Mouse (Mus musculus): ENCODE data around the gene Gatd1. TPM values are rescaled to one million over a fixed set of nuclear protein-coding genes. Genes with fewer than 3 reads are reported as not detected.
"Not testable (repeated sequence)": the region's sequence is repeated elsewhere in the genome, so short reads cannot be mapped to it uniquely, and the experiment has no call there.

Gatd1 gene
- polyA plus RNA-seq, 2 experiments from 2014 or later: 106 to 109 TPM

GRCm38 (mm10) chr7:141426948-141427730 is 13.2 kb upstream of the Gatd1 start:
- ATAC-seq: no peak

GRCm38 (mm10) chr7:141423811-141424210 is 9.9 kb upstream of the Gatd1 start:
- no peak for ATAC-seq

- ATAC-seq: no peak
Observed at GRCm38 (mm10) chr7:141420030-141420702, 6.2 kb upstream of the Gatd1 start.

GRCm38 (mm10) chr7:141418970-141419369 is 5.0 kb upstream of the Gatd1 start:
- ATAC-seq: no peak

DNA sequence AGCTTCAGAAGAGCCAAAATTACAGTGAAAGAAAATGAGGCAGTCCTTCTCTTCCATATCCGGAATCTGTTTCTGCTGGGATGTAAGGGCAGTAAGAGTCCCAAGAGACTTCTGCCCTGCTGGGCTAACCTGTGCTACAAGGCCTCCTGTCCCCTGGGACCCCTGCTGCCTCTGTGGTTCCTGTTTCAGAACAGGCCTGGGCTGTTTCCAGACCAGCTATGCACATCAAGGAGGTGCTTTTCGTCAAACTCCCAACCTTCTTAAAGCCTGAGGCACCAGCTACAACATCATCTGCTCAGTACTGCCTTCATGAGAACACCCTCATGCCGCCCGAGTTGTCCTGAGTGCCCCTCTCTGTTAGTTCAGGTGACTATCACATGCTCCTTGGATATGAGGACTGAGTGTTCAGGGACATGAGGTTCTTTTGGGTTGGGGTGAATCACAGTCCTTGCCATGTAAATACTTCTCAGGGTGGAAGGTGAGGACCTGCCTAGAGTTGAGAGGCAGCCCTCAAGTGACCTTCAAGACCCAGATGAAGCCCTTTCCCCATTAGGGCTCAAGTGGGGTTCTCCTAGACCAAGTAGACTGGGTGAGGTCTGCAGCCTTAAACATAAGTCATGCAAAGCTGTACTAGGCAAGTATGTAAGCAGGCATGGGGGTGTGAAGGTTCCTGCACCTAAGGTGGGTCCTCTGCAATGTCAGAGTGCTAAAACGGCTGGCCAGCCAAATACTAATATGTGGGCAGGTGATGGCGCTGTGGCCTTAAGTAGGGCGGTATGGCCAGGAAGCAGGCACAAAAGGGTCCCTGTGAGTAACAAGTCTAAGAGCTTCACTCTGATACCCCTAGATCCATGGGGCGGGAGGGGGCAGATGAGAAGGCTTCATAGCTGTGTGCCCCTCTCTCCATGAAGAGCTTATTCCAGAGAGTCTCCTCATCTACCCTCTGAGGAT is 4.1 kb upstream of the Gatd1 start:
- no peak for ATAC-seq

DNA sequence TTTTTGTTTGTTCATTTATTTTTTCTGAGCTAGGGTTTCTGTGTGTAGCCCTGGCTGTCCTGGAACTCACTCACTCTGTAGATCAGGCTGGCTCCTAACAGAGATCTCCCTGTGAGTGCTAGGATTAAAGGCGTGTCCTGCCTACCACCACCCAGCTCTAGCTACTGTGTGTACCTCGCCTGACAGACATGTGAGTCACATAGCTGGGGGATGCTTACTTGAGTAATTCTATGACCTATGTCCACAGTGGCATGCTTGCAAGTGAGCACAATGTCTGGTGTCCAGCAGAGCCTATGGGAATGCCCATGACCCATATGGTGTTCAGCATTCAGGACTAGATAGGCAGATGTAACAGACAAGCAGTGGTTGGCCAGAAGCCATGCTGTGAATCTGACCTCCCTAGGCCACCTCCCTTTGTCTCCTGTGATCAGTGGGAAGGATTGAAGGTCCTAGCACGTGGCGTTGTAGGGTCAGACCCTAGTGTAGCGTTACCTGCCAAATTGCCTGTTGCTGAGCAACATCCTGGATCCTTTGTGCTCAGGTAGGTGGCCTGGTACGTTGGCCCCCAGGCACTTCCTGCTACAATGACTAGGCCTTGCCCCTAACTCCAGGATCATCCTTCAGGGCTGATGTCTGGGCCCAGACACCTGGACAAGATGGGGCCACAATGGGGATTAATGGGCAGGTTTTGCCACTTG is 2.4 kb upstream of the Gatd1 start:
- no peak for ATAC-seq

DNA sequence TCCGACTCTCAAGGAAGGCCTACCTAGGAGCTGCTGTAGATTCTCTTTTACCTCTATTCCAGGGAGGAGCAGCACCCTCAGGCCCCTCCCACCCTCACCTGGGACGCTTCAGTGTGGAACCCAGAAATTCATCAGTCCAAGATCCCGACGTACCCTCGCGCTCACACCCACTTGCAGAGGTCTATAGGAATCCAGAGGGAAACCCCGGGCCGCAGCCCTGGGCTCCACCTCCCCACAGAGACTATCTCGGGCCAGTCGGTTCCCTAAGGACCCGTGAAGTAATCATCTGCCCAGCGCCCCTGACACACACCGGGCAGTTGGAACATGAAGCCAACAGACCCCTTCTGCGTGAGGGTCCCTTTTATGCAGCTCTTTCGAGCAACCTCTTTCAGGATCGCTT is 605 bp downstream of the Gatd1 start:
- no peak for ATAC-seq

- no peak for ATAC-seq
Observed at GRCm38 (mm10) chr7:141411667-141412066, 2.3 kb downstream of the Gatd1 start.

GRCm38 (mm10) chr7:141410631-141411030 is 3.3 kb downstream of the Gatd1 start:
- no peak for ATAC-seq

DNA sequence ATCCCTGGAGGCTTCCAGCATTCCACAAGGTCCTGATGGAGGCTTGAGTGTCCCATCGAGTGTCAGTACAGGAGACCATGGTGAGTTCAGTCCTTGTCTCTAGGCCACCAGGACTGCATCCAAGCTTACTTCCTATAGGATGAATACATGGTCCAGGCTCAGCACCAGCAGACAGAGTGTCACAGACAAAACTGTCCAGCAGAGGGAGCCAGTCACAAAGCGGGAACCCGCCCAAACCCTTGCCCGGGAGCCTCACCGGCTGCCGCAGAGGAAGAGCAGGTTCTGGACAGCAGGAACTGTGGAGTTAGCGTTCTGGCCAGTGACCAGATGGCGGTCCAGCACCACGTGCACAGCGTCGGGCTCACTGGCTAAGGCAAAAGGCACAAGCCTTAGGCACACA is 5.1 kb downstream of the Gatd1 start:
- peak; percentile 86 for ATAC-seq

DNA sequence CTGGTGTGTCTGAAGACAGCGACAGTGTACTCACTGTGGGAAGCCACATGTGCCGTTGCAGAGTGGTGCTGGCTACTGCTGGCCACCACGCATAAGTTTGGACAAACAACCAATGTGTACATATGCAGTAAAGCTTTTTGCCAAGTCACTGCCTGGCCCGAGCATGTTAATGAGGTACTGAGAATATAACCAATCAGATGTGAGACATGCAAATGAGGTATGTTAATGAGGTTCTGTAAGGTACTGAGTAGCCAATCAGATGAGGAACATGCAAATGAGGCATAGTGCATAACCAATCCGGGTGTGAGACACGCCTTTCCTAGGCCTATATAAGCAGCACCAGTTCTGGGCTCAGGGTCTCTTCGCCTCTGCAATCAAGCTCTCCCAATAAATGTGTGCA is 6.3 kb downstream of the Gatd1 start:
- not testable (repeated sequence) for ATAC-seq

- ATAC-seq: no peak
Observed at GRCm38 (mm10) chr7:141405466-141405865, 8.5 kb downstream of the Gatd1 start.

GRCm38 (mm10) chr7:141403305-141403704 is 10.6 kb downstream of the Gatd1 start:
- peak; percentile 62 for ATAC-seq

DNA sequence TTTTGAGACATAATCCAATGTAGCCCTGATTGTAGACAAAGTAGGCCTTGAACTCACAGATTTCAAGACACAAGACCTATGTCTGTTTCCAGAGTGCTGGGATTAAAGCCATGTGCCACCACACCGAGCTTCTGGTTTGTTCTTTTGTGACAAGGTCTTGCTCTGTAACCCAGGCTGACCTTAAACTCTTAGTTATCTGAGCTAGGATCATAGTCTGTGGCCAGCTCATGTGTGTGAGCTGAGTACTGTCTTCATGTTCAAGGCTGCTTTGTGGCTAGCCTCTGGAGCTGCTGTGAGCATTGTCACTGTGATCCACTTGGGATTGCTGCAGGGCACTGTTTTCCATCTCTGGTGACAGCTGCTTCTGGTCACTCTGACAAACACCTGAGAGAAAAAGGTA is 18.6 kb downstream of the Gatd1 start:
- ATAC-seq: no peak

DNA sequence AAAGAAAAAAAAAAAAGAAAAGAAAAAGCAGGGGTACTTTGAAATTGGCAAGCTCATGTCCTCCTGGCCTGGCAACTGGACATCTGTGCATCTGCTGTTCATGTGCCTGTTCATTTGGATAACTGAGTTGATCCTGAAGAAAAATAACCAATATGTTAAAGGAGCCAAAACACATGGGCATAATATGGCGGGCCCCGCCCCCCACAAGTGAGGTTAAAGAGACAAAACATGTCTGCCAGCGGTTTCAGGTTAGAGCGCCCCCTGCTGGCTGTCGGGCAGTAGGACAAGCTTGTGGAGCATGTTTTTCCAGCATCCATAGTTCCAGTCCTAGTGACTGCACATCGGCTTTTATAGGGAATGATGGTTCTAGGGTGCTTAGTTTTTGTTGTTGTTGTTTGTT is 19.2 kb downstream of the Gatd1 start:
- no peak for ATAC-seq

DNA sequence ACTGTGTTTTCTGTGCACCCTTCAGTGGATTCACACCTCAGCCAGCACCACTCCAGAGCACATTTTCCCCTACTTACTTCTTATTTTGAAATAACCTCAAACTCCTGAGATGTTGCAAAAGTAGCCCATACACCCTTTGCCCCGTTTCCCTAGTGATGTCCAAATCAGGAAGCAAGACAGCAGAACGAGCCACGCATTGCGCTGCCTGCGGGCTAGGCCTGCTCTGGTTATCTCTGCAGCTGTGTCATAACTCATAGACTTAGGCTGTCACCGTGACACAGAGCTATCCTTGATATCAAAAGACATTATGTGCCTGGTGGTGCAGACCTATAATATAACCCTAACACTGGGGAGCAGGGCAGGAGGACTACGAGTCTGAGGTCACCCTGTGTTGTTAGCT is 19.8 kb downstream of the Gatd1 start:
- no peak for ATAC-seq

DNA sequence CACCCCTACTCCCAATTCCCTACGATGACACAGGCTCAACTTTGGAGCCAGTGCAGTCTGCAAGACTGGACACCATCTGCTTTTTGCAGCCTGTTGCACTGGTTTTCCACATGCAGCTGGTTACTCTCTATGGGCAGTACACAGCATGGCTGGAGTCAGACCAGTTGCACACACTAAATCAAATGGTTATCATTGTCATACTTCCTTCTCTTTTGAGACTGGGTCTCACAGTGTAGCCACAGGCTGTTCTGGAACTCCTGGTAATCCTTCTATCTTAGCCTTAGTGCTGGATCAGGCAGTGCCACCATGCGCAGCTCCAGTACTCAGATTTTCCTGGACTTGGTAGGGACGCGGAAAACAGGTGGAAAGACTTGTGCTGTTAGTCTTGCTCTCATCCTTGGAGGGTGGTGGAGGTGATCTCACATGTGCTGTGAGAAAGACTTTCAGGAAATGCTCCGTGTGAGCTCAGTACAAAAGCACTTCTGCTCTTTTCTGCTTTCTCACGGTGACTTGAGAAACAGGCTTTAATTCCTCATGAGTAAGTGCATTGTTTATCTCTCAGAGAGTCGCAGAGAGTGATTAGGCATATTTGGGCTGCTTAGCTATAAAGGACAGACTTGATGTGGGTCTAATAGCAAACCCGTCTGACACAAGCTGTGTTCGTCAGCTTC is 21.2 kb downstream of the Gatd1 start:
- ATAC-seq: no peak

DNA sequence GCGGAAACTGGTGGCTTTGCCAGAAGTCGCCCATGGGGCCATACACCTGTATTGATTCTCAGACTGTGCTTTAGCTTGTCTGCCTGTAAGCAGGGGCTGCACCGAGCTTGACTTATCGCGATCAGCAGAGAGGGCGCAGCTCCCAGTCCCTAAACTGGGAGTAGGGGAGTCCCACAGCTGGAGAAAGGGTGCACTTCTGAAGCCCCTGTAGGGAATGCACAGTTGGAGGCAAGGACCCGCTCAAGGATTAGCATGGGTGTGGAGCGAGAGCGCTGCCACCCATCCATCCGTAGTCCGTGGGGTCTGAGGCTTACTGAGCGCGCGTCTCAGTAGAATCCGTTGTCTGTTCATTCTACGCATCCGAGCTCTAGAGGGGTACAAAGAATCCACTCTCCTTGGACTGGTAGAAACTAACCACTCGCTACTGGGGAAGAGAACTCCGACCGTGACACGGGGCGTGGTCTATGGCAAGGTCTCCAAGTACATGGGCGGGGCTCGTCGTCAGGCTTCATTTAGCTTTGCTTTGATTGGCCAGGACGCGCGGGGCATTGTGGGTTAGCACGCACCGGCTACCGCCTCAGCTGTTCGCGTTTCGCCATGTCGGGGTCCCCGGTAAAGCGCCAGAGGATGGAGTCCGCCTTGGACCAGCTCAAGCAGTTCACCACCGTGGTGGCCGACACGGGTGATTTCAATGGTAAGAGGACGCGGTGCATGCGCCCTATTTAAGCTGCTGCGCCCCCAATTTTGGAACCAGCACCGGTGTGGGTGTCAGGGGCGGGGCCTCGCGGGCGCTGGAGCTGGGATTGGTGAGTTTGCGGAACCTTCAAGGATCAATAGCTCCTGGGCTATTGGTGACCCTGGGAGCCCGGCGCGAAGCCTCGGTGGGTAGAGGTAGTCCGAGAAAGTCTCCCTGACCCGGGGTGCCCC is 22.0 kb downstream of the Gatd1 start, which contains the start of gene Taldo1:
Taldo1 (plus strand) TSS at position 575 of the 927 bp plus-strand sequence.
- ATAC-seq: peak; percentile 98

DNA sequence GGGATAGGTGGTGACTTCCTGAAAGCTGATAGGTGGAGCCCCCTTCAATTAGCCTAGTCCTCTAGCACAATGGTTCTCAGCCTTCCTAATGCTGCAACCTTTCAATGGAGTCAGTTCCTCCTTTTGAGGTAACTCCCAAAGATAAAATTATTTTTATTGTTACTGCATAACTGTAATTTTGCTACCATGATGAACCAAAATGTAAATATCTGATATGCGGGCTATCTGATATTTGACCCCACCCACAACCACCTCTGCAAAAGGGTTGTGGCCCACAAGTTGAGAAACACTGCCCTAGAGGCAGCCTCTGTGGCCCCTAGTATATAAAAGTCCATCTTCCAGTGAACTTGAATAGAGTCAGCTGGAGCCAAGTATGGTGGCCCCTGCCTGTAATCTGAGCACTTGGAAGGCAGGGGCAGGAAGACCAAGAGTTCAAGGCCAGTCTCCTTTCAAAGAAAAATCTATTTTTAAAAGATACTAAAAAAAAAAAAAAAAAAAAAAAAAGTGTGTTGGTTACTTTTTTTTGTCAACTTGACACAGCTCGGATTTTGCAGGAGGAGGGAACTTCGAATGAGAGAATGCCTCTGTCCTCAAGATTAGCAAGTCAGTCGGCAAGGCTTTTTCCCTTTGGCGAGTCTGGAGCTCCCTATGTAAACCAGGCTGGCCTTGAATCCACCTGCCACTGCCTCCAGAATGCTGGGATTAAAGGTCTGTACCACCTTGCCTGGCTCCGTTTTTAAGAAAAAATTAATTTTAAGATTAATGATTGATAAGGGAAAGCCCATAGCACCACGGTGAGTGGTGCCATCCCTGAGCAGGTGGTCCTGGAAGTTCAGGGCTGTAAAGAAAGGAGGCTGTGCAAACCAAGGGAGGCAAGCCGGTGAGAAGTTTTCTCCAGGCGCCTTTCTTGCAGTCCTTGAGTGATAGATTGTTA is 23.3 kb downstream of the Gatd1 start:
- ATAC-seq: no peak
